Mouse (Mus musculus) olfactory bulb, adult 2 months (tissue): Measurements from ENCODE around the gene Fam122b.

Experiments used
- CTCF ChIP-seq: fragments of 200-500 bp; IDR thresholded peaks from 2 replicates; pipeline ENCODE4 v1.5.1; 2012; ENCODE audit warnings: low read depth, mild to moderate bottlenecking, low read length, moderate library complexity; ENCODE audit not compliant: insufficient read depth
- POLR2A ChIP-seq: fragments of 200-500 bp; IDR thresholded peaks from 2 replicates; pipeline ENCODE4 v1.6.1; 2012; ENCODE audit warnings: mild to moderate bottlenecking, low read depth, low read length, moderate library complexity; ENCODE audit not compliant: insufficient read depth

- TF ChIP-seq CTCF (no peak), POLR2A (no peak)
Measured at GRCm38 (mm10) chrX:53212485-53212884, 57.1 kb downstream of the Fam122b start.
